Mouse (Mus musculus): ENCODE results near the gene Gm49711. TPM values are rescaled to one million over a fixed set of nuclear protein-coding genes. Genes with fewer than 3 reads are reported as not detected.

The Gm49711 gene
- polyA plus RNA-seq, 1 experiment, result 0.13 TPM

DNA sequence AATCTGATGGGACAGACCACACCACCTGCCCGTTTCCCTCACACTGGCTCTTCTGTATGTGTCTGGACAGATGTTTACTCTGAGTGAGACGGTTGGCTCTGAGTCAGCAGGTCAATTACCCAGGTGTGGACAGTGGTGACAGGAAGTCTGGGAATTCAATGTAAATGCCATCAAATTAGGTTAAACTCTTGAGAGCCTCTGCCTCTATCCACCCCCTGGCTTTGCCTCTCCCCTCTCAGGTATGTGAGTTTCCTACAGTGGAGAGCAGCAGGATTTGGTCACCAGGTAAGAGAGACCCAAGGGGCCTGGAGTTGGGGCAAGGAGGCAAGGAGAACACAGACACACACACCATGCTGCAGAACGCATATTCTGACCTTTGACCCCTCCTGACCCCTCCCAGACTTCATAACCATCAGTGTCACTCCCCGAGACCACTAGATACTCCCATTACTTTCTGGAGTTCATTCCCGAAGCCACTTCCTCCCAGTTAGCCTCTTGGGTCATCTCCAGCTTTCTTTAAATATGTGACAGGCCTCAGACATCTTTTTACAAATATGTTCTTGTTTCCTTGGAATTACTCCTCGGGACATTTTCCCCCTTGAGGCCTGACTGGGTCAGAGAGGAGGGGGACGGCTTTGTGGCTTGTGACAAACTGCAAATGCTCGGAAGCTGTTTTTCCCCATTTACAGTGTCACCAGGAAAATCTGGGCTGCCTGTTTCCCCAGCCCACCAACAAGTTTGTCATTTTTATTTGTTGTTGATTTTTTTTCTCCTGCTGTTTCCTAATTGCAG lies 157.7 kb downstream of the Gm49711 start:
- Histone ChIP-seq H3K36me3 (ENCODE audit: control insufficient read depth) (no peaks in the 10 kb centered on the region), H3K27me3 (ENCODE audit: control insufficient read depth) (no peaks in the 10 kb centered on the region), H3K4me3 (replicated peaks) (no peak overlapping the region), H3K9me3 (ENCODE audit: control insufficient read depth, low read length) (peaks cover 1% of the 10 kb centered on the region), H3K4me1 (ENCODE audit: control insufficient read depth) (no peaks in the 10 kb centered on the region)
- TF ChIP-seq GATA1 (IDR thresholded peaks at IDR 0.05; ENCODE audit: low read length) (no peak), TAL1 (IDR thresholded peaks at IDR 0.05; ENCODE audit: low read length) (no peak)

DNA sequence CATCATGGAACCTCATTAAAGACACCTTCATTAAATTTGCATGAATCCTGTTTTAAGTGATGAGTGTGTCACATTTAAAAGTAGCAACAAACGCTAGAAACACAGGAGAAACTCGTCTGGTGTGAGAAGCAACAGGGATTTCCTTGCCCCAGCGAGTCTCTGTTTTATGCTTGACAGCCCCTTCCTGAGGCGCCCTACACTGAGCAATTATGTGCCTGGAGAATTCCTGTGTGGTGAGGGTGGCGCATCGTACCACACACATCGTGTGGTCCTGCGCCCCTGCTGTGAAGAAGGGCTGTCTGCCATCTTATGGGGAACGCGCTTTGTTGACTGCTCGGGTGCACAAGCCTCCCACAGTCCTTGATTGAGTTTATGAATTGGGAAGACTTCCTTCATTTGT lies 162.6 kb downstream of the Gm49711 start:
- Histone ChIP-seq H3K27me3 (ENCODE audit: control insufficient read depth) (no peaks in the 10 kb centered on the region), H3K9me3 (ENCODE audit: control insufficient read depth, low read length) (peaks cover 17% of the 10 kb centered on the region), H3K36me3 (ENCODE audit: control insufficient read depth) (no peaks in the 10 kb centered on the region), H3K4me3 (replicated peaks) (no peak overlapping the region), H3K4me1 (ENCODE audit: control insufficient read depth) (no peaks in the 10 kb centered on the region)
- TF ChIP-seq GATA1 (IDR thresholded peaks at IDR 0.05; ENCODE audit: low read length), result no peak
- no peak for TF ChIP-seq TAL1 (IDR thresholded peaks at IDR 0.05; ENCODE audit: low read length)

DNA sequence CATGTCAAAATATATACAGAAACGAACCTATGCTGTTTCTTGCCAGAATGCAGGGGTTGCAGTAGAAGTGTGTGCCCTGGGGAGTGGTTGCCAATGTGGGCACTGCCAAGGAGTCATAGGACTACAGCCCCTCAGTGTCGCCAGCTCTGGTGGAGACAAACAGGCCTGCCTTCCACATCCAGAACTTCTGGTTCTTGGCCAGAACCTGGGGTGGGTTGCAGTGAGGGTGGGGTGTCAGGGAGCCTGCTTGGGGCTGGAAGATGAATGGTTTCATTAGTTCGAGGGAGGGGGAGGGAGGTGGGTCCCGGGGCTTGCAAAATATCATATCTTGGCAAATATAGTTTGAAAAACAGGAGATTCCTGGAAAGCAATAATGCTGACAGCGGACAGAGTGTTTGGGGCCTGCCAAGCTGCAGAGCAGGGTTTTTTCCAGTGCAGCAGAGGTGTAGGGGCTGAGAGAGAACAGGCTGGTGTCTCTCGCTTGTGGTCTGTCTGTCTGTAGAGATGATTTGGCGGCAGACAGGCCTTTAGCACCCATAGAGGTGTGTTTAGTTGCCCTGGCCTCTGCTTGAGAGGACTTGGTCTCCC lies 170.3 kb downstream of the Gm49711 start:
- Histone ChIP-seq H3K27me3 (ENCODE audit: control insufficient read depth) (no peaks in the 10 kb centered on the region), H3K4me3 (replicated peaks) (no peak overlapping the region), H3K4me1 (ENCODE audit: control insufficient read depth) (no peaks in the 10 kb centered on the region), H3K9me3 (ENCODE audit: control insufficient read depth, low read length) (peaks cover 12% of the 10 kb centered on the region), H3K36me3 (ENCODE audit: control insufficient read depth) (no peaks in the 10 kb centered on the region)
- TF ChIP-seq GATA1 (IDR thresholded peaks at IDR 0.05; ENCODE audit: low read length) (no peak), TAL1 (IDR thresholded peaks at IDR 0.05; ENCODE audit: low read length) (no peak)

DNA sequence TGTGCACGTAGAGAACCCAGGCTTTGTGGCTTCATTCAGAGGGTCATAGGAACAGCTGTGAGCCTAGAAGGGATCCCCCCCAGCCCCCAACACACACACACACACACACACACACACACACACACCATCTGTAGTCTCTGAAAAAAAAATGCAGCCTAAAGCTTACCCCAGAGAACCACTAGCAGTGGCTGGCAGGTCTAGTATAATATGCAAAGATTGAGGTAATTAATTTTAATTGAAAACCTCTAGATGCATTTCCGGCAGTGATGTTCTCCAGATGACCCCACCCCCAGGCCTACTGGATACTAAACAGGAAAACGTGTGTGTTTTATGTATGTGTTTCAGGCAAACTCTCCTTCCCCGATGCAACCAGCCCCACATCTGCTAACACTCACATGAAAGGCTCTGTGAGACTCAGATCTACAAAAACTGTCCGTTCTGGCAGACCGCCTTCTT lies 172.4 kb downstream of the Gm49711 start:
- H3K4me1 ChIP-seq (ENCODE audit: control insufficient read depth), result no peaks in the 10 kb centered on the region

DNA sequence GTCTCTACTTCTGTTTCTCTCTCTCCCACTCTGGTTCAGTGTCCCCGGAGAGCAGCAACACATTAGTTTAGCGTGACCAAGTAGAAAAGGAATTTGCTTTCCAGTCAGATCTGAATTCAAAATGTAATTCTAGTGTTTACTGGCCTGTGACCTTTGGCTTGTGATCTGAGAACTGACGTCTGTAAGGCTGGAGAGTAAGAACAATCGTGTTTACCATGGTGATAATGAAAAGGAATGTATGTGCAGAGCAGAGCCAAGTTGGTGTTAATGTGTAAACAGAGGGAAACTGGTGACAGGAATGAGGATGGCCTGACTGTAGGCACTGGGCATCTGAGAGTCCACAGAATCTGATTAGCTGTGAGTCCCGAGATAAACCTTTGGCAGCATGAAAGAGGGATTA lies 176.4 kb downstream of the Gm49711 start:
- peaks cover 12% of the 10 kb centered on the region for H3K9me3 ChIP-seq (ENCODE audit: control insufficient read depth, low read length)
- no peak overlapping the region for H3K4me3 ChIP-seq (replicated peaks)
- no peak for TF ChIP-seq GATA1 (IDR thresholded peaks at IDR 0.05; ENCODE audit: low read length)
- TF ChIP-seq TAL1 (IDR thresholded peaks at IDR 0.05; ENCODE audit: low read length), result no peak
- no peaks in the 10 kb centered on the region for H3K27me3 ChIP-seq (ENCODE audit: control insufficient read depth)
- no peaks in the 10 kb centered on the region for H3K36me3 ChIP-seq (ENCODE audit: control insufficient read depth)
- no peaks in the 10 kb centered on the region for H3K4me1 ChIP-seq (ENCODE audit: control insufficient read depth)

More for the DNA sequence above, 172.4 kb downstream of the Gm49711 start:
- Histone ChIP-seq H3K9me3 (ENCODE audit: control insufficient read depth, low read length) (peaks cover 12% of the 10 kb centered on the region), H3K27me3 (ENCODE audit: control insufficient read depth) (no peaks in the 10 kb centered on the region), H3K36me3 (ENCODE audit: control insufficient read depth) (no peaks in the 10 kb centered on the region), H3K4me3 (replicated peaks) (no peak overlapping the region)
- TF ChIP-seq TAL1 (IDR thresholded peaks at IDR 0.05; ENCODE audit: low read length) (no peak), GATA1 (IDR thresholded peaks at IDR 0.05; ENCODE audit: low read length) (no peak)

DNA sequence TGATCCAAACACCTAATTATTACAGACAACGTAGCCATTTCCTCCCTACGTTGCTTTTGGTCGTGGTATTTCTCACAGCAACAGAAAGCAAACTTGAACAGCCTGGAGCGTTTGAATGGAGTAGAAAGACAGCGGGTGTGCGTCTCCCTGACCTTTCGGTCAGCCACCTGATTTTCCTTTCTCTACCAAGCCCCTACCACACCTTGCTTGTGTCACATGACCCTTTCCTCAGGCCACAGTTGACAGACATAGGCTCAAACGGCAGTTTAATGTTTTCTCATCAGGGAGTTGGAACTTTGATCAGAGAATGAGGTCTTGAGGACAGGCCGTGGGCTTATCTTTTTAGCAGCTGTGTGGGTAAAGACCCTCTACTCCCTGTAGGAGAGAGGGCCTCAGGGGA lies 177.1 kb downstream of the Gm49711 start:
- no peak for TF ChIP-seq GATA1 (IDR thresholded peaks at IDR 0.05; ENCODE audit: low read length)
- no peak for TF ChIP-seq TAL1 (IDR thresholded peaks at IDR 0.05; ENCODE audit: low read length)
- H3K4me1 ChIP-seq (ENCODE audit: control insufficient read depth), result no peaks in the 10 kb centered on the region

More for the DNA sequence above, 177.1 kb downstream of the Gm49711 start:
- H3K4me3 ChIP-seq (replicated peaks), result no peak overlapping the region
- H3K9me3 ChIP-seq (ENCODE audit: control insufficient read depth, low read length), result peaks cover 12% of the 10 kb centered on the region
- H3K36me3 ChIP-seq (ENCODE audit: control insufficient read depth), result no peaks in the 10 kb centered on the region
- no peaks in the 10 kb centered on the region for H3K27me3 ChIP-seq (ENCODE audit: control insufficient read depth)

Other genes with a start within 250 kb of the Gm49711 start
- gene Mrps6, start within 50 bp of the Gm49711 start, polyA plus RNA-seq (2012), result 0.19 TPM in 1 of 2 replicates, not detected in the other
- gene Slc5a3, start within 50 bp of the Gm49711 start, polyA plus RNA-seq (2012), result not detected in 2 replicates
- gene Kcne2, start 234.1 kb downstream of the Gm49711 start, polyA plus RNA-seq (2012), result not detected in 2 replicates
- 0.94 and 1.2 TPM in 2 replicates for gene Smim11, start 243.0 kb downstream of the Gm49711 start, polyA plus RNA-seq (2012)

Data from erythroblast, embryonic 14.5 days (primary cell).